Mouse (Mus musculus): ENCODE measurements at regions not wholly inside any gene's neighbourhood (a gene's known extent, or its start where the extent isn't known, plus 50 kb on each side); places are given as distances from the start of the nearest gene placed in this dataset.

- peak in 1 of 2 experiments; percentile 5 for DNase-seq (ENCODE audit: low spot score in 2 of 2)
These were observed 165.3 kb upstream of the Lrrc3b start for GRCm38 (mm10) chr14:15603954-15604523.

- no peak for DNase-seq (ENCODE audit: low spot score in 2 of 2)
These were observed 171.4 kb upstream of the Lrrc3b start for GRCm38 (mm10) chr14:15610166-15610565.

GRCm38 (mm10) chr14:15634581-15634980 is 195.8 kb upstream of the Lrrc3b start:
- no peak for DNase-seq (ENCODE audit: low spot score in 2 of 2)

GRCm38 (mm10) chr14:15637681-15638080 is 198.9 kb upstream of the Lrrc3b start:
- no peak for DNase-seq (ENCODE audit: low spot score in 2 of 2)

GRCm38 (mm10) chr14:15638869-15639268 is 200.1 kb upstream of the Lrrc3b start:
- DNase-seq (ENCODE audit: low spot score in 2 of 2): peak in 1 of 2 experiments; percentile 4

- DNase-seq (ENCODE audit: low spot score in 2 of 2): no peak
These were observed 222.1 kb upstream of the Lrrc3b start for GRCm38 (mm10) chr14:15660886-15661285.

- no peak for DNase-seq (ENCODE audit: low spot score in 2 of 2)
These were observed 233.5 kb upstream of the Lrrc3b start for GRCm38 (mm10) chr14:15672292-15672691.

GRCm38 (mm10) chr14:15677218-15677617 is 238.4 kb upstream of the Lrrc3b start:
- DNase-seq (ENCODE audit: low spot score in 2 of 2): no peak

GRCm38 (mm10) chr14:15679456-15679855 is 240.7 kb upstream of the Lrrc3b start:
- no peak for DNase-seq (ENCODE audit: low spot score in 2 of 2)

- DNase-seq (ENCODE audit: low spot score in 2 of 2): no peak
These were observed 259.2 kb upstream of the Lrrc3b start for GRCm38 (mm10) chr14:15698001-15698400.

- DNase-seq (ENCODE audit: low spot score in 2 of 2): no peak
These were observed 259.8 kb upstream of the Lrrc3b start for GRCm38 (mm10) chr14:15698607-15699006.

- no peak for DNase-seq (ENCODE audit: low spot score in 2 of 2)
These were observed 283.3 kb upstream of the Lrrc3b start for GRCm38 (mm10) chr14:15722135-15722534.

GRCm38 (mm10) chr14:15746629-15747238 is 307.9 kb upstream of the Lrrc3b start:
- DNase-seq (ENCODE audit: low spot score in 2 of 2): no peak

GRCm38 (mm10) chr14:15769846-15770448 is 331.2 kb upstream of the Lrrc3b start:
- DNase-seq (ENCODE audit: low spot score in 2 of 2): no peak

GRCm38 (mm10) chr14:15784727-15785126 is 345.9 kb upstream of the Lrrc3b start:
- DNase-seq (ENCODE audit: low spot score in 2 of 2): no peak

GRCm38 (mm10) chr14:15785230-15785629 is 346.4 kb upstream of the Lrrc3b start:
- DNase-seq (ENCODE audit: low spot score in 2 of 2): peak in 1 of 2 experiments; percentile 6

- no peak for DNase-seq (ENCODE audit: low spot score in 2 of 2)
These were observed 356.9 kb upstream of the Lrrc3b start for GRCm38 (mm10) chr14:15795698-15796097.

- DNase-seq (ENCODE audit: low spot score in 2 of 2): no peak
These were observed 358.2 kb upstream of the Lrrc3b start for GRCm38 (mm10) chr14:15797019-15797418.

- DNase-seq (ENCODE audit: low spot score in 2 of 2): no peak
These were observed 362.8 kb upstream of the Lrrc3b start for GRCm38 (mm10) chr14:15801477-15802099.

- DNase-seq (ENCODE audit: low spot score in 2 of 2): no peak
These were observed 370.3 kb upstream of the Lrrc3b start for GRCm38 (mm10) chr14:15809083-15809482.

GRCm38 (mm10) chr14:15841390-15842023 is 402.7 kb upstream of the Lrrc3b start:
- DNase-seq (ENCODE audit: low spot score in 2 of 2): no peak

- no peak for DNase-seq (ENCODE audit: low spot score in 2 of 2)
These were observed 403.3 kb upstream of the Lrrc3b start for GRCm38 (mm10) chr14:15842024-15842599.

Measured in frontal cortex, postnatal 10 days (tissue).